Mouse (Mus musculus): ENCODE results near the gene Sp7.

DNA sequence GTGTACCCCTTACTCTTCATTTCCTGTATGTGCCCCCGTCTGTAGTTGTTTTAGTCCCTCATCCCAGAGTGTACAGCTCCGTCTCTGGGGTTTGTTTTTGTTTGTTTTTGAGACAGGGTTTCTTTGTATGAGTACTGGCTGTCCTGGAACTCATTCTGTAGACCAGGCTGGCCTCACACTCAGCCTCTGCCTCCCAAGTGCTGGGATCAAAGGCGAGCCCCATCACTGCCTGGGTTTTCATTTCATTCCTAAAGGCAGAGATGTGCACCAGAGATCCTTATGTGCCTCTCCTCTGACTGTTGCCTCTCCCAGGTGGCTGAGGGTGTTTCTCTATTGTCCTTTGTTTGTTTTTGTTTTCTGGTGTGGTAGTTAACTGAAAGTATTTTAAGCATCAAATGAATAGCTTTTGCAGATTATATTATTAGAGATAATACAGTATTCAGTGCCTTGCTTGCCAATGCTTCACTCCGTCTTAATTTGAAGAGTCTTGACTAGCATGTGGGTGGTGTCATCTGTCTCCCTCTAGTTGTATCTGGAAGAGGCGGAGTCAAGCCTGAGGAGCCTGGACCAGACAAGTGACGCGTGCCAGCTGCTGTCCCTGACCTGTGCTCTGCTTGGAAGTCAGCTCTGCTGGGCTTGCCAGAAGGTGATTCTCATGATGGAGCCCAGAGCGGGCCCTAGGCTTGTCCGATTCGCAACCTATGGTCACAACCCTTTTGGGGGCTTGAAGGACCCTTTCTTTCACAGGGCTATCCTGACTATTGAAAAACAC, 56.7 kb downstream of the Sp7 start:
- no peak for TF ChIP-seq CTCF (IDR thresholded peaks at IDR 0.05)
- TF ChIP-seq EP300 (IDR thresholded peaks at IDR 0.05), result no peak

Measured in lung, postnatal 0 days (tissue).